Mouse (Mus musculus) erythroblast, embryonic 14.5 days (primary cell): Measurements from ENCODE around the gene Galnt12. TPM values are rescaled to one million over a fixed set of nuclear protein-coding genes. Genes with fewer than 3 reads are reported as not detected.

Source experiments
- H3K27me3 ChIP-seq: 2 replicates; pipeline ENCODE4 v1.6.1; 2012; ENCODE audit warnings: inconsistent platforms; ENCODE audit not compliant: control insufficient read depth
- H3K36me3 ChIP-seq: 2 replicates; pipeline ENCODE4 v1.6.1; 2012; ENCODE audit warnings: mild to moderate bottlenecking, inconsistent platforms; ENCODE audit not compliant: control insufficient read depth
- H3K4me1 ChIP-seq: 2 replicates; pipeline ENCODE4 v1.6.1; 2012; ENCODE audit warnings: inconsistent platforms; ENCODE audit not compliant: control insufficient read depth
- H3K4me3 ChIP-seq: replicated peaks from 2 replicates; pipeline ENCODE3; 2012; ENCODE audit warnings: moderate library complexity, mild to moderate bottlenecking, inconsistent platforms
- H3K9me3 ChIP-seq: 2 replicates; pipeline ENCODE4 v1.6.1; 2012; ENCODE audit warnings: low read length, inconsistent platforms, mixed read lengths; ENCODE audit not compliant: control insufficient read depth
- GATA1 ChIP-seq: IDR thresholded peaks from 2 replicates; pipeline ENCODE4 v1.6.1; 2012; ENCODE audit warnings: low read length, inconsistent platforms, mixed read lengths
- TAL1 ChIP-seq: IDR thresholded peaks from 3 replicates; pipeline ENCODE4 v1.6.1; 2012; ENCODE audit warnings: low read length, inconsistent platforms, mixed read lengths
- polyA plus RNA-seq: library from polyadenylated mRNA; stranded (reverse); fragments of >175 nt; gene quantifications from 2 replicates; pipeline ENCODE4 v1.2.3, GENCODE M21; 2012

The Galnt12 gene
- polyA plus RNA-seq, 1 experiment: not detected

DNA sequence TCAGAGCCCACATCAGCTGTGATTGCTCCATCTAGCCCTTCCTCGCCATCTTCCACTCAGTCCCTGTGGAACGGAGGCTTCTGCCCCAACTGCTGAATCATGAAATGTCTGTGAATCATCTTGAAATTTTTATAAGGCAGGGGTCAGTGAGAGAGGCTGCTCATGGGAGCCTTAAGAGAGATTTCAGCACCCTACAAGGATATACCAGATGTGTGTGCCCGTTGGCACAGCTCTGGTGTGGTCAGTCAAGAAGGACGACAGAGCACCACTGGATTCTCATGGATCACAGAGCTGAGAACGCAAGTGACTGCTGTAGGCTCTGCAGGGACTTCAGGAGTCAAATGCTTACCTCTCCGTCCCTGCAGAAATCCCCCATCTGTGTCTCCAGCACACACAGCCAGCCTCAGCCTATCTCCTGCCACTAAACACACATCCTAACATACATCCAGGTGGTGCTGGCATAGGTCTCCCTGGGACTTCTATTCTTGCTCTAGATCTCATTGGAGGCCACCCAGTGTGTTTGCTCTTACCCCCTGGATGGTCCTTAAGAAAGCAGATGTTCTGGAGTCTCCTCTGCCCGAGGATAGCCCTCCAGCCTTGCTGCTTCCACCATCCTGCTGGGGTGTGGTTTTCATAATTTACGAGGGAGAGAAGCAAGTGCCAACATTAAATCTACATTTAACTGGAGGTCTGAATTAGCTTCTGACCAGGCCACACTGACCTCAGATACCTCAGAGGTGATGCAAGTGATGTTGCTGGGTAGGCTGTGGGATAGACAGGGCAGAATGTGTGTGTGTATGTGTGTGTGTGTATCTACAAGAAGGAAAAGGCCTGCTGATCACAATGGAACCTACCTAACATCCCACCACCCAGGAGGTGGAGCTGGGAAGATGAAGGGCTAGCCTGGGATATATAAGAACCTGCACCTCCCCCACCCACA, 38.7 kb downstream of the Galnt12 start:
- Histone ChIP-seq H3K27me3 (no peaks in the 10 kb centered on the region), H3K4me1 (no peaks in the 10 kb centered on the region), H3K9me3 (peaks cover 5% of the 10 kb centered on the region), H3K36me3 (no peaks in the 10 kb centered on the region), H3K4me3 (no peak overlapping the region)
- TF ChIP-seq TAL1 (no peak), GATA1 (no peak)

DNA sequence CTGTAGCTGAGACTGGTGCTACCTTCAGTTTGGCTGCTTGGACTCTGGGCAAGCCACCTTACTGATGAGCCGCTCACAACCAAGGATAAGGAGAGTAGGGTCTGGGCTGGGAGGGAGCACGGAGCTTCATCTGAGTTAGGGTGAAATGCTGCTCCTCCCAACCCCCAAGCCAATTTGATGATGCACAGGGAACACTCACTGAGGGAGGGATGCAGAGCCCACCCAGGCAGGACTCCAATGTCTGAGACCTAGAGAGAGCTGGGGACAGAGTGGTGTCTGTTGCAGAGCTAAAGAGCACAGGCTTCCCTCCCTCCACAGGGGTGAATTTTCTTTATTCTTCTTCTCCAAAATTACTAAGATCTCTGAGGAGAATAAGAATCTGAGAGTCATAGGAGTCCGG, 40.2 kb downstream of the Galnt12 start:
- H3K9me3 ChIP-seq: peaks cover 3% of the 10 kb centered on the region
- H3K4me1 ChIP-seq: no peaks in the 10 kb centered on the region
- no peak overlapping the region for H3K4me3 ChIP-seq
- H3K36me3 ChIP-seq: no peaks in the 10 kb centered on the region
- TF ChIP-seq GATA1: no peak
- no peak for TF ChIP-seq TAL1
- H3K27me3 ChIP-seq: no peaks in the 10 kb centered on the region

DNA sequence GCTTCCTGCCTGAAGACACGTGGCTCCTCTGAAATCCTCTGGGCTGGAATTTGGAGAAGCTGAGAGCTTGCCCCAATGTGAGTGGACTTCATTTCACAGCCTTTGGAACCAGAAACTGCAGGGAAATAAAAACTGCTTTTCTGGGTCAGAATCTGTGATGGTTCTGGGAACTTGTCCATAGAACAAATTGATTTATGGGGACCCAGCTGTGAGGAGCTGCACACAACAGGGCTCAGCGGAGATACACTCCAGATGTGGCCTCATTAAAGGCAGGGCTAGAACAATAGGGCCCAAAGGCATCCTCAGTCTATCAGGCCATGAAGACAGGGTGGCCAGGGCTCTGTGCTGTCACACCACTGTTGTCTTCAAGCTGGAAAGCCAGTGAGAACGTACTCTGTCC, 40.7 kb downstream of the Galnt12 start:
- TF ChIP-seq GATA1: no peak
- no peak for TF ChIP-seq TAL1
- H3K4me1 ChIP-seq: no peaks in the 10 kb centered on the region
- H3K27me3 ChIP-seq: no peaks in the 10 kb centered on the region
- H3K4me3 ChIP-seq: no peak overlapping the region
- H3K36me3 ChIP-seq: no peaks in the 10 kb centered on the region
- no peaks in the 10 kb centered on the region for H3K9me3 ChIP-seq

DNA sequence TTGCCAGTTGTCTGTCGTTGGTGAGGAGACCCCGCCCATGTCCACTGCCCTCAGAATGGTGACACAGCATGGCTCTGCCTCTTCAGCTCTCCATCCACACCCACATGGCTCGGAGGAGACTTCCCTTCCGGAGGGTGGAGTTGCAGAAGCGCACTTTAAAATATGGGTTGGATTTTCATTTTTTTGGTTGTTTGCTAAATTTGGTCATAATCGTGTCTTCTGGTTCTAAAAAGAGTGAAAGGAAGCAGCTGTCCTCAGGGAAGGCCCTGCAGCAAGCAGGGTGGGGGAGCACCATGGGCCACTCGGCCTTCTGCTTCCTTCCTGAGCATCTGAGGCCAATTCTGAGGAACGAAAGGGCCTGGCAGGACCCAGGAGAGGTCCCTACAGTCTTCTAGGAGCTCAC, 45.0 kb downstream of the Galnt12 start:
- H3K9me3 ChIP-seq: no peaks in the 10 kb centered on the region
- TF ChIP-seq TAL1 (no peak), GATA1 (no peak)
- no peak overlapping the region for H3K4me3 ChIP-seq

DNA sequence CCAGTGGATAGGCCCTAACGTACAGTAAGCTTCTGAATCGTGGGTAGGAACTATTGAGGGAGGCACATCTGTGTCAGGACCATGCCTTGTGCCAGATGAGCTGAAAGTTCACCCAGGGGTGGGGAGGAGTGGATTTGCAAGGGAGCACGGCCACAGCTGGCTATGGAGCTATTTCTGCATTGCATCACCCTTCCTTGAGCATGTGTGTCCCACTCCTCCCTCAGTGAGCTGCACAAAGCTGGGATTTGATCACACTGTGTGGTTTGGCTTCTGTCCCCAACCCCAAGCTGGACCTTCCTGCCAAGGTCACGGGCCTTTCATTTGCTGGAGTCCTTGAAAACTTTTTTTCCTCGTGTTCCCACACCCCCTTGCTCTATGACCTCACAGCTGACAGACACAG, 45.8 kb downstream of the Galnt12 start:
- Histone ChIP-seq H3K9me3 (no peaks in the 10 kb centered on the region), H3K36me3 (no peaks in the 10 kb centered on the region), H3K4me1 (no peaks in the 10 kb centered on the region), H3K27me3 (no peaks in the 10 kb centered on the region), H3K4me3 (no peak overlapping the region)
- TF ChIP-seq TAL1 (no peak), GATA1 (no peak)

More for the DNA sequence above, 45.0 kb downstream of the Galnt12 start:
- H3K4me1 ChIP-seq: no peaks in the 10 kb centered on the region
- H3K36me3 ChIP-seq: no peaks in the 10 kb centered on the region
- H3K27me3 ChIP-seq: no peaks in the 10 kb centered on the region

DNA sequence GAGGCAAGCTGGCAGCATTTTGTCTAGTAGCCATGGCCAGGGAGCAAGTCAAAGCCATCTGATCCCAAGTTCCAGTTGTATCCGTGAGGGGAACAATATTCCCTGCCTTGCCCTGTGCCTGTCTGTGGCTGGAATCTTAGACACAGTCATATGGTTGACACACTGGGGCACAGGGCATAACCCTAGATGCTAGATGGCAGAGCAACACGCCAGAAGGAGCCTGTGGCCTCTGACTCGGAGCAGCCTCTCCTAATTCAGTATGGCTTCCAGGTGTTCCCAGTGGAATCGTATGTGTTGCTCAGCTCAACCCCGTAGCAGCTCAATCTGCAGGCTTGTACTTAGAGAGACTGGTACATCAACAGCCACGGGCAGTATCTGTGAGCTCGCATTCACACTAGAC, 46.7 kb downstream of the Galnt12 start:
- Histone ChIP-seq H3K27me3 (no peaks in the 10 kb centered on the region), H3K4me1 (no peaks in the 10 kb centered on the region), H3K9me3 (no peaks in the 10 kb centered on the region), H3K36me3 (no peaks in the 10 kb centered on the region), H3K4me3 (no peak overlapping the region)
- TF ChIP-seq TAL1: no peak
- TF ChIP-seq GATA1: no peak

DNA sequence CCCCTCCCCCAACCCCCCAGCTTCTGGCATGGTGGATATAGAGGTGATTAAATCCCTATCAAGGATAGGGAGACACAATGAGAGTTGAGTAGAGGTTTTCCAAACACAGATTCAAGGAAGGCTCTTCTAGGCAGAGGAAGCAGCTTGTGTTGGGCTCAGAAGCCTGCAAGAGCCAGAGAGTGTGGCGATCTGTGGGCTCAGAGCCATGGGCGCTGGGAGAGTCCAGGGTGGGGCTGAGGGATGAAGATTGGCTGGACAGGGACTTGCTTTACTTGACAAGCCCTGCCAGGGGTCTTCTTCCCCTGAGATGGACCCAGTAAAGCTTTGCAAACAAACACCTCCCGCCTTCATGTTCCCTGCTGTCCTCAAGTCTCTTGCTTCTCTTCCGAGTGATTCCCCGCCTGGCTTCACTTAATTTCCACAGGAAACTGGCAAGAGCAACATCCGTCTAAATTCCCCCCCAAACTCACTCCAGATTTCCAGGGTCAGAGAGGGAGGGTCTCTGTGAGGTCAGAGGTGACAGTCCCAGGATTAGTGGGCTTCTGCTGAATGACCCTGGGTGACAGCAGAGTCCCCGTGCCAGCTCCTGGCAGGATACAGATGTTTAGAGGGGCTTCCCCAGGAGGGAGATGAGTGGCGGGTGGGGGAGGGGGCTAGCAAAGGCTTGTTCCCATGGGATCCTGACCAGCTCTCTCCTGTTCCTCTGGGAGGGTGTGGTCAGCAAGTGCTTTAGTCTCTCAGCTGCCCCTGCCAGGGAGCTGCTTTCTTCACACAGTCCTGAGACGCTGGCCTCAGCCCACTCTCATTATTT, 47.5 kb downstream of the Galnt12 start:
- H3K9me3 ChIP-seq: no peaks in the 10 kb centered on the region
- no peaks in the 10 kb centered on the region for H3K27me3 ChIP-seq
- H3K36me3 ChIP-seq: no peaks in the 10 kb centered on the region
- H3K4me3 ChIP-seq: no peak overlapping the region
- no peak for TF ChIP-seq TAL1
- no peak for TF ChIP-seq GATA1
- no peaks in the 10 kb centered on the region for H3K4me1 ChIP-seq

DNA sequence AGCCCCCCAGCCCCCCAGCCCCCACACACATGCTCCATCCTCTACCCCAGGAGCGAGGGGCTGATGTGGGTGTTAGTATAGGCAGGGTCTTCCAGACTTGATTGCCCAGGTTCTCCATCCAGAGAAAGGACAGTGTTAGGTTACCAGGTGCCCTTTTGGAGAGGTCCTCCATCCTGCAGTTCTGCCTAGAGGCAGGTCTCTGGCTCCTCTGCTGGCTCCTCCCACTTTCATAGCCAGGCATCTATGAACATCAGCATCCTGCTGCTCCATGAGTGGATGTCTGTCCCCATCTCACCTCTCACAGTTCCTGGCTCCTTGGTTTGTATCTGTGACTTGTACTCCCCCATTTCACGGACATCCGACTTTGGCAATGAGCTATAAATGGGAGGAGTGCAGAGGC, 48.6 kb downstream of the Galnt12 start:
- no peaks in the 10 kb centered on the region for H3K4me1 ChIP-seq
- no peaks in the 10 kb centered on the region for H3K9me3 ChIP-seq
- no peak for TF ChIP-seq GATA1
- no peak for TF ChIP-seq TAL1
- H3K4me3 ChIP-seq: no peak overlapping the region
- no peaks in the 10 kb centered on the region for H3K27me3 ChIP-seq
- no peaks in the 10 kb centered on the region for H3K36me3 ChIP-seq
